Mouse (Mus musculus) leukemia stem cell, adult 10-12 weeks (primary cell): Measurements from ENCODE around the gene Gm884. TPM values are rescaled to one million over a fixed set of nuclear protein-coding genes. Genes with fewer than 3 reads are reported as not detected.

Experiments
- polyA plus RNA-seq: library from polyadenylated mRNA; stranded (reverse); fragments of >175 nt; gene quantifications from 2 replicates; pipeline ENCODE4 v1.2.3, GENCODE M21; 2012; ENCODE audit warnings: low replicate concordance

Gene Gm884
- polyA plus RNA-seq: not detected in 2 replicates

GRCm38 (mm10) chr11:103621040-103621439, at the start of gene Gm884:
Gene Gm884 (minus strand): TSS chr11:103621140.

GRCm38 (mm10) chr11:103649301-103649982, 28.5 kb upstream of the Gm884 start, which contains the start of gene Rprml:
Gene Rprml (plus strand): TSS chr11:103649570.

GRCm38 (mm10) chr11:103638790-103639189, 17.9 kb upstream of the Gm884 start, which contains the start of gene Lyzl6:
Gene Lyzl6 (minus strand): TSS chr11:103638890.

GRCm38 (mm10) chr11:103504497-103504896, 116.4 kb downstream of the Gm884 start, which contains the start of gene Lrrc37a:
Gene Lrrc37a (minus strand): TSS chr11:103504597.

Other genes starting within 250 kb of the Gm884 start
- gene Plekhm1, start 208.5 kb downstream of the Gm884 start, polyA plus RNA-seq: 18.6 and 20.0 TPM in 2 replicates
- not detected in 2 replicates for gene Lrrc37a, start 116.5 kb downstream of the Gm884 start, polyA plus RNA-seq
- not detected in 2 replicates for gene Lyzl6, start 17.8 kb upstream of the Gm884 start, polyA plus RNA-seq
- gene Rprml, start 28.4 kb upstream of the Gm884 start, polyA plus RNA-seq: not detected in 2 replicates
- 2.3 and 9.5 TPM in 2 replicates for gene Gosr2, start 76.8 kb upstream of the Gm884 start, polyA plus RNA-seq
- gene Wnt9b, start 128.7 kb upstream of the Gm884 start, polyA plus RNA-seq: not detected in 2 replicates
- gene Wnt3, start 153.0 kb upstream of the Gm884 start, polyA plus RNA-seq: not detected in 2 replicates